Mouse (Mus musculus) CH12.LX (cell line): ENCODE results near the gene Zc3hc1. TPM values are rescaled to one million over a fixed set of nuclear protein-coding genes. Genes with fewer than 3 reads are reported as not detected.

ENCODE experiments used
- DNase-seq: peaks from one replicate; pipeline ENCODE4 v3.0.0-alpha.2; 2013; ENCODE audit errors: extremely low read depth
- H3K27ac ChIP-seq: 2 replicates; pipeline ENCODE4 v1.5.1; 2012; ENCODE audit warnings: low read depth, mild to moderate bottlenecking, control low read depth, moderate library complexity; ENCODE audit not compliant: insufficient read depth
- H3K27me3 ChIP-seq: replicated peaks from 2 replicates; pipeline ENCODE3; 2012; ENCODE audit warnings: inconsistent platforms
- H3K36me3 ChIP-seq, 2 experiments: replicated peaks in 1 of 2; 2 replicates each; pipeline versions ENCODE3 to v1.6.1; 2012; ENCODE audit warnings: inconsistent platforms in 1 of 2, low read length in 1 of 2, mild to moderate bottlenecking in 1 of 2, mixed read lengths in 1 of 2, moderate library complexity in 1 of 2; ENCODE audit not compliant: control insufficient read depth in 1 of 2, insufficient read depth in 1 of 2
- H3K4me1 ChIP-seq, 2 experiments: 2 replicates each; pipeline ENCODE4 v1.6.1; 2012; ENCODE audit warnings: inconsistent platforms in 1 of 2, moderate library complexity in 1 of 2; ENCODE audit not compliant: insufficient read depth in 2 of 2, control insufficient read depth in 1 of 2
- H3K4me2 ChIP-seq: 2 replicates; pipeline ENCODE4 v1.6.1; 2012; ENCODE audit warnings: low read depth, mild to moderate bottlenecking, control low read depth; ENCODE audit not compliant: poor library complexity, insufficient read depth, severe bottlenecking
- H3K4me3 ChIP-seq, 3 experiments: fragments of 150-350 bp in 1 of 3; sonication (generic) in 1 of 3; replicated peaks in 1 of 3; 2 replicates each; pipeline versions ENCODE3 to v1.5.1; 2011 to 2012; ENCODE audit warnings: low read depth in 2 of 3, low read length in 2 of 3, mild to moderate bottlenecking in 2 of 3, moderate library complexity in 2 of 3, control low read depth in 1 of 3, improper control_type of control experiment in 1 of 3, inconsistent platforms in 1 of 3, mixed read lengths in 1 of 3; ENCODE audit not compliant: poor library complexity in 1 of 3
- H3K79me2 ChIP-seq: replicated peaks from 2 replicates; pipeline ENCODE4 v1.6.1; 2012; ENCODE audit warnings: mild to moderate bottlenecking, moderate library complexity; ENCODE audit not compliant: control insufficient read depth, poor library complexity, insufficient read depth, severe bottlenecking; ENCODE audit errors: extremely low read depth
- H3K9ac ChIP-seq: 2 replicates; pipeline ENCODE4 v1.6.1; 2012; ENCODE audit warnings: low read depth, mild to moderate bottlenecking, control low read depth, moderate library complexity; ENCODE audit not compliant: insufficient read depth
- H3K9me3 ChIP-seq: replicated peaks from 2 replicates; pipeline ENCODE3; 2012; ENCODE audit warnings: low read length, inconsistent platforms, mixed read lengths
- CHD1 ChIP-seq: IDR thresholded peaks from 2 replicates; pipeline ENCODE4 v1.6.1; 2012; ENCODE audit warnings: low read depth, low read length, improper control_type of control experiment, inconsistent platforms
- ELF1 ChIP-seq: IDR thresholded peaks from 2 replicates; pipeline ENCODE4 v1.6.1; 2014; ENCODE audit warnings: low read depth, mild to moderate bottlenecking, inconsistent platforms, low read length, improper control_type of control experiment
- EP300 ChIP-seq: IDR thresholded peaks from 2 replicates; pipeline ENCODE4 v1.6.1; 2011; ENCODE audit warnings: low read length, improper control_type of control experiment
- ETS1 ChIP-seq: conservative IDR thresholded peaks from 2 replicates; pipeline ENCODE4 v1.6.1; 2012; ENCODE audit warnings: low read depth, mild to moderate bottlenecking, inconsistent platforms, low read length, improper control_type of control experiment, moderate library complexity
- GABPA ChIP-seq: IDR thresholded peaks from 2 replicates; pipeline ENCODE4 v1.6.1; 2012; ENCODE audit warnings: low read depth, low read length, improper control_type of control experiment, inconsistent platforms; ENCODE audit not compliant: insufficient replicate concordance
- HCFC1 ChIP-seq: IDR thresholded peaks from 2 replicates; pipeline ENCODE4 v1.6.1; 2012; ENCODE audit warnings: low read depth, mild to moderate bottlenecking, inconsistent platforms, low read length, improper control_type of control experiment
- MAFK ChIP-seq: IDR thresholded peaks from 2 replicates; pipeline ENCODE4 v1.6.1; 2011; ENCODE audit warnings: low read length, improper control_type of control experiment; ENCODE audit not compliant: insufficient replicate concordance
- MAX ChIP-seq: IDR thresholded peaks from 2 replicates; pipeline ENCODE4 v1.6.1; 2011; ENCODE audit warnings: low read length, improper control_type of control experiment
- MEF2A ChIP-seq: IDR thresholded peaks from 2 replicates; pipeline ENCODE4 v1.6.1; 2014; ENCODE audit warnings: low read depth, mild to moderate bottlenecking, inconsistent platforms, low read length, improper control_type of control experiment, borderline replicate concordance
- NELFE ChIP-seq: IDR thresholded peaks from 2 replicates; pipeline ENCODE4 v1.6.1; 2011; ENCODE audit warnings: low read depth, low read length, improper control_type of control experiment
- NRF1 ChIP-seq: IDR thresholded peaks from 2 replicates; pipeline ENCODE4 v1.6.1; 2014; ENCODE audit warnings: low read depth, mild to moderate bottlenecking, inconsistent platforms, low read length, improper control_type of control experiment, moderate library complexity
- PAX5 ChIP-seq: IDR thresholded peaks from 2 replicates; pipeline ENCODE4 v1.6.1; 2012; ENCODE audit warnings: low read length, inconsistent platforms, mixed read lengths
- POLR2AphosphoS2 ChIP-seq: IDR thresholded peaks from 2 replicates; pipeline ENCODE4 v1.6.1; 2011; ENCODE audit warnings: low read depth, low read length, improper control_type of control experiment
- RAD21 ChIP-seq: IDR thresholded peaks from 2 replicates; pipeline ENCODE4 v1.6.1; 2011; ENCODE audit warnings: low read depth, mild to moderate bottlenecking, low read length, improper control_type of control experiment, moderate library complexity
- SIN3A ChIP-seq: IDR thresholded peaks from 2 replicates; pipeline ENCODE4 v1.6.1; 2012; ENCODE audit warnings: low read length, improper control_type of control experiment, inconsistent platforms
- SMC3 ChIP-seq: IDR thresholded peaks from 2 replicates; pipeline ENCODE4 v1.6.1; 2011; ENCODE audit warnings: low read depth, low read length, improper control_type of control experiment
- TBP ChIP-seq: conservative IDR thresholded peaks from 2 replicates; pipeline ENCODE4 v1.6.1; 2011; ENCODE audit warnings: low read depth, low read length, improper control_type of control experiment
- TCF12 ChIP-seq: IDR thresholded peaks from 2 replicates; pipeline ENCODE4 v1.6.1; 2014; ENCODE audit warnings: low read depth, mild to moderate bottlenecking, inconsistent platforms, low read length, improper control_type of control experiment
- UBTF ChIP-seq: IDR thresholded peaks from 2 replicates; pipeline ENCODE4 v1.6.1; 2012; ENCODE audit warnings: low read depth, mild to moderate bottlenecking, inconsistent platforms, low read length, improper control_type of control experiment, moderate library complexity
- USF2 ChIP-seq: conservative IDR thresholded peaks from 2 replicates; pipeline ENCODE4 v1.6.1; 2011; ENCODE audit warnings: low read depth, low read length, improper control_type of control experiment
- ZC3H11A ChIP-seq: IDR thresholded peaks from 2 replicates; pipeline ENCODE4 v1.6.1; 2012; ENCODE audit warnings: low read depth, mild to moderate bottlenecking, inconsistent platforms, low read length, improper control_type of control experiment
- ZKSCAN1 ChIP-seq: IDR thresholded peaks from 2 replicates; pipeline ENCODE4 v1.6.1; 2012; ENCODE audit warnings: low read depth, inconsistent platforms, low read length, improper control_type of control experiment, borderline replicate concordance
- ZMIZ1 ChIP-seq: IDR thresholded peaks from 2 replicates; pipeline ENCODE4 v1.6.1; 2012; ENCODE audit warnings: low read depth, mild to moderate bottlenecking, inconsistent platforms, low read length, improper control_type of control experiment
- dilution Hi-C: fragments of 300-500 bp; cut with MboI; formaldehyde crosslinking; loops from 2 replicates; pipeline ENCODE4 v1.14.3; 2020; ENCODE audit warnings: low sequenced_read_pairs; ENCODE audit not compliant: extremely low pct_unique_long_range_greater_than_20kb, extremely low pct_ligation_motif_present
- in situ Hi-C: fragments of 300-500 bp; cut with MboI; formaldehyde crosslinking; loops from 3 replicates; pipeline ENCODE4 v1.14.3; 2019; ENCODE audit warnings: low sequenced_read_pairs, low pct_ligation_motif_present, low pct_unique_long_range_greater_than_20kb, mixed read lengths
- polyA plus RNA-seq: library from polyadenylated mRNA; unstranded; fragments of >175 nt; gene quantifications from 2 replicates; pipeline ENCODE4 v1.2.1, GENCODE M21; 2012; ENCODE audit warnings: low read depth; ENCODE audit not compliant: insufficient read length
- total RNA-seq, 2 experiments: library from RNA; depleted of rRNA; stranded (reverse); fragments of 300-350 nt in 1 of 2; fragments of >200 nt in 1 of 2; gene quantifications; 2 replicates each; pipeline ENCODE4 v1.2.3; 2012 to 2014

The Zc3hc1 gene
- total and polyA plus RNA-seq, 3 experiments, result 59.5 to 89.5 (median 80.2) TPM

- dilution Hi-C loops (no loop called here), in situ Hi-C loops (loop anchor here (5.0 to 10.0 kb wide), 2 partner anchors 149 to 262 kb away; no protein-coding TSS in a partner anchor)
- peaks cover 3 to 10% of the 10 kb centered on the region in 2 experiments for H3K36me3 ChIP-seq
- H3K27me3 ChIP-seq, result no peaks in the 10 kb centered on the region
- no peak overlapping the region for H3K27ac ChIP-seq
- H3K79me2 ChIP-seq, result no peaks in the 10 kb centered on the region
- H3K4me3 ChIP-seq, result no peak overlapping the region
- no peaks in the 10 kb centered on the region for H3K9me3 ChIP-seq
- no peak overlapping the region for H3K9ac ChIP-seq
- TF ChIP-seq MAFK (no peak), MAX (no peak), HCFC1 (no peak), NELFE (no peak), NRF1 (no peak), SMC3 (no peak), UBTF (no peak), PAX5 (no peak), EP300 (no peak), ZC3H11A (no peak), MEF2A (no peak), GABPA (no peak), SIN3A (no peak), ZKSCAN1 (no peak), RAD21 (no peak), ETS1 (no peak), ZMIZ1 (no peak), CHD1 (no peak), TBP (no peak), POLR2AphosphoS2 (no peak)
- peaks cover 0 to 49% of the 10 kb centered on the region in 2 experiments; a peak in 2 of 4 replicates for H3K4me1 ChIP-seq
- H3K4me2 ChIP-seq, result no peak overlapping the region
- no peak for DNase-seq
Observed at GRCm38 (mm10) chr6:30356680-30357079, 34.1 kb downstream of the Zc3hc1 start.

DNA sequence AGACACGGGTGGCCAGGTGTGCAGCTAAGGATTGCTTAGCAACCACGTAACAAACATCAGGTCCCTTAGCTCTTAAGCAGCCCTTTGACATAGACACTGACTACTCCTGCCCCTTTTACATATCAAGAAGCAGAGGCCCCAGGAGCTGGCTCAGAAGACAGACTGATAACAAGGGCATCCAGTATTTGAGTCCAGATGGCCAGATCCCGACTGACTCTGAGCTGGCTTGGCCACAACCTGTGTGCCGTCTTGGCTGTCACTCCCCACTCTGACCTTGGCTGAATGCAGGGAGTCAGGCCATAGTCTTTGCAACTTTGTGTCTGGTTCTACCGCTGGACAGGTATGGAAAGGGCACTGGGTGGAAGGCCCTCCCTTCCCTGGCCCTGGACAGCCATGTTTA lies 34.7 kb downstream of the Zc3hc1 start:
- dilution Hi-C loops (no loop called here), in situ Hi-C loops (loop anchor here (5.0 to 10.0 kb wide), 2 partner anchors 149 to 261 kb away; no protein-coding TSS in a partner anchor)
- H3K4me1 ChIP-seq, result peaks cover 0 to 49% of the 10 kb centered on the region in 2 experiments; a peak in 2 of 4 replicates
- no peaks in the 10 kb centered on the region for H3K9me3 ChIP-seq
- H3K27ac ChIP-seq, result no peak overlapping the region
- no peak overlapping the region for H3K4me3 ChIP-seq
- H3K36me3 ChIP-seq, result peaks cover 3 to 10% of the 10 kb centered on the region in 2 experiments
- no peaks in the 10 kb centered on the region for H3K27me3 ChIP-seq
- H3K9ac ChIP-seq, result no peak overlapping the region
- DNase-seq, result no peak
- no peak overlapping the region for H3K4me2 ChIP-seq
- no peaks in the 10 kb centered on the region for H3K79me2 ChIP-seq
- TF ChIP-seq SIN3A (no peak), MAFK (no peak), USF2 (no peak), TCF12 (no peak), ETS1 (no peak), MEF2A (no peak), ELF1 (no peak)
